Mouse (Mus musculus): ENCODE measurements around the gene Cst9. TPM values are rescaled to one million over a fixed set of nuclear protein-coding genes. Genes with fewer than 3 reads are reported as not detected.

Cst9 gene
- not detected for total RNA-seq (2021)
- long read RNA-seq, experiment 1: 0 reads
- long read RNA-seq, experiment 2: 0 reads

- intact Hi-C loops (cut with DNase I): no loop called here
- no peak for DNase-seq (ENCODE audit: low spot score in 2 of 2)
Measured at GRCm38 (mm10) chr2:148834912-148835311, at the start of gene Cst9. Cst9 (plus strand) TSS chr2:148835147.

GRCm38 (mm10) chr2:148789142-148789541, 45.8 kb upstream of the Cst9 start, which contains the start of gene Cst12:
Cst12 (plus strand) TSS chr2:148789361.
- no peak for DNase-seq (ENCODE audit: low spot score in 2 of 2)
- intact Hi-C loops (cut with DNase I): no loop called here

DNA sequence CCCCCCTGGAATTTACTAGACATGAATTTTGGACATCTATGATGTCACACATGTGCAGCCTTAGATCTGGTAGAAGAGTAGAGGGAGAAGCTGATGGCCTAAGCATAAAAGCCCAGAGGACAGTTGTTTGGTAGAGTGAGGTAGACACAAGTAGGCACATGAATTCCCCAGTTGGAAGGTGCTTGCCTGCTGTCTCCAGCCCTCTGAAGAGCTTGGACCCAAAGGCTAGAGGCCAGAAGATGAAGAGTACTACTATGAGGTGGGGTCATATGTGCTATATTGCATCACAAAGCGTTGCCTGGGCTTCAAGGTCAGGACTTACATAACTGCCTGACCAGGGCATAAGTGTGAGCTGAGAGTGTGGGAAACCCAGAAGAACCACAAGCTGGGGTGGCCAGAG, 36.5 kb upstream of the Cst9 start, which contains the start of gene Cst8:
Gene Cst8, plus strand, starts transcription at position 301 of the 400 bp plus-strand sequence.
- no peak for DNase-seq (ENCODE audit: low spot score in 2 of 2)
- intact Hi-C loops (cut with DNase I): no loop called here

DNA sequence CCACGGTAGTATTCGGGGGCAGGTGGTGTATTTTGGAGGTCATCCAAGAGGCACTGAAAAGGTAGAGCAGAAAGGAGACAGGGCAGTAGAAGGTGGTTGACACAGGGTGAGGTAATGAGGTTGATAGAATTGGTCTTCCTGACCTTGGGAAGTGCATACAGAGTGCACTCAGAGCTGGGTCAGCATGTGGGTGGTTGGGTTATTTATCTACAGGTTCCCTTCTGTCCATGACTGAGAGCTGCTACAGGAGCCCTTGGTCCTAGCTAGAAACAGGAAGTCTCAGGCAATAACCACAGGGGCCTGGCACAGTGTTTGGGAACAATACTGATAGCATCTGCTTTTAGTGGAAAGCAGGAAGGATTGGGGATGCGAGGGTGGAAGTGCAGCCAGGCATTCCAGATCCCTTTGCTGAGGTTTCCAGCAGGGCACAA, 33.4 kb upstream of the Cst9 start:
- DNase-seq (ENCODE audit: low spot score in 2 of 2): no peak
- intact Hi-C loops (cut with DNase I): no loop called here

DNA sequence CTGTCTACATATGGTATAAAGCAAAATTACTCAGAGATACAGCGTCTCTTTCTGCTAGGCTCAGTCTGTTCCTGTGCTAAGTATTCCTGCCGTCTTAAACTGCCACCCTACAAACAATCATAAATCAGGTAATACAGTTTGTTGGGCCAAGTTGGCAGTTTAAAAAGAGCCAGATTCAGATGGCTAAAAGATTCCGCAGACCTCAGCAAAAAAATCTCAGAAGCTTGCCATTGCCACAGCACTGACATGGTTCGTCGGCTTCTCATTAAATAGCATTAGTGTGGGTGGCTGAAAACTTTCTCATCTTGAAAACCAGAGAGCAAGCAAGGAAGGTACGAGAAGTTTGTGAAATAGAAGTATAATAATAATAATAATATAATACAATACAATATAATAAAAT, 28.3 kb upstream of the Cst9 start:
- intact Hi-C loops (cut with DNase I): no loop called here
- DNase-seq (ENCODE audit: low spot score in 2 of 2): no peak

DNA sequence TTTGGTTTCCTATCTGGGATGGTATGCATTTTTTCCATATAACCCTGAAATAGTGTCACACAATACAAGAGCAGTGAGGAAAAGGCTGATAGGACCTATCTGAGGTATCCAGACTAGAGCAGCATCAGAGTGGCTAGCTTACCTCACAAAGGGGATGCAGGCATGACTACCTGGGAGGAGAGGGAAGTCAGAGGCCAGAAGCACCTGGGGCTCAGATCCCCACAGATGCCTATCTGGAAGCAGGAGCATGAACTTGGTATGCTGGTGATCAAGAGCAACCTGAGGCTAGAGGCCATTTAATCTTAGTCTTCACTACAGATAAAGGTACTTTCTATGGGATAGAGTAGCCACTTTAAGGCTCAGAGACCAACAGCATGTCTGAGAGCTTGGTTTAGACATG, 15.0 kb upstream of the Cst9 start, which contains the start of gene Cst13:
Gene Cst13, plus strand, starts transcription at position 173 of the 400 bp plus-strand sequence.
- DNase-seq (ENCODE audit: low spot score in 2 of 2): no peak
- intact Hi-C loops (cut with DNase I): no loop called here

- intact Hi-C loops (cut with DNase I): no loop called here
- DNase-seq (ENCODE audit: low spot score in 2 of 2): no peak
Measured at GRCm38 (mm10) chr2:148825986-148826385, 9.0 kb upstream of the Cst9 start.

- intact Hi-C loops (cut with DNase I): no loop called here
- no peak for DNase-seq (ENCODE audit: low spot score in 2 of 2)
Measured at GRCm38 (mm10) chr2:148838075-148838777, 3.3 kb downstream of the Cst9 start.

GRCm38 (mm10) chr2:148839224-148839623, 4.3 kb downstream of the Cst9 start:
- intact Hi-C loops (cut with DNase I): no loop called here
- DNase-seq (ENCODE audit: low spot score in 2 of 2): no peak

- DNase-seq (ENCODE audit: low spot score in 2 of 2): peak; percentile 88 to 89
- intact Hi-C loops (cut with DNase I): loop anchor here (1.0 to 5.0 kb wide), 2 partner anchors 51 to 306 kb away; no protein-coding TSS in a partner anchor
Measured at GRCm38 (mm10) chr2:148851116-148851906, 16.4 kb downstream of the Cst9 start.

GRCm38 (mm10) chr2:148856630-148857400, 21.9 kb downstream of the Cst9 start:
- no peak for DNase-seq (ENCODE audit: low spot score in 2 of 2)
- intact Hi-C loops (cut with DNase I): no loop called here

GRCm38 (mm10) chr2:148857506-148857905, 22.6 kb downstream of the Cst9 start:
- DNase-seq (ENCODE audit: low spot score in 2 of 2): no peak
- intact Hi-C loops (cut with DNase I): no loop called here

DNA sequence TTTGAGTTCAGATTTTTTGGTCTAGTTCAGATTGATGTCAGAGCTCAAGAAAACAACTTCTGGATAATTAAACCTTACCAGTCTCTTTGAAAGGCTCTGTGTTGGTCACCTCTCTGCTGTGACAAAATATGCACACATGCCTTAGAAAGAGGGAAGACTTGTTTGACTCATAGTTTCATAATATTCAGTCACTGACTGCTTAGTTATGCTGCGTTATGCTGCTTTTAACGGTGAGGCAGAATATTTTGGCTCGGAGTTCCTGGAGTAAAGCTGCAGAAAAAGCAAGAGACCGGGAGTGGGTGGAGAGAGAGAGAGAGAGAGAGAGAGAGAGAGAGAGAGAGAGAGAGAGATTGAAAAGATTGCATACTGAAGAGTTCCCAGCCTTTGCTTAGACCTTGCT, 26.0 kb downstream of the Cst9 start:
- intact Hi-C loops (cut with DNase I): no loop called here

GRCm38 (mm10) chr2:148861693-148862092, 26.7 kb downstream of the Cst9 start:
- intact Hi-C loops (cut with DNase I): no loop called here
- peak in 1 of 2 experiments; percentile 47 for DNase-seq (ENCODE audit: low spot score in 2 of 2)

More for the DNA sequence above, 26.0 kb downstream of the Cst9 start:
- DNase-seq (ENCODE audit: low spot score in 2 of 2): peak; percentile 24 to 39

DNA sequence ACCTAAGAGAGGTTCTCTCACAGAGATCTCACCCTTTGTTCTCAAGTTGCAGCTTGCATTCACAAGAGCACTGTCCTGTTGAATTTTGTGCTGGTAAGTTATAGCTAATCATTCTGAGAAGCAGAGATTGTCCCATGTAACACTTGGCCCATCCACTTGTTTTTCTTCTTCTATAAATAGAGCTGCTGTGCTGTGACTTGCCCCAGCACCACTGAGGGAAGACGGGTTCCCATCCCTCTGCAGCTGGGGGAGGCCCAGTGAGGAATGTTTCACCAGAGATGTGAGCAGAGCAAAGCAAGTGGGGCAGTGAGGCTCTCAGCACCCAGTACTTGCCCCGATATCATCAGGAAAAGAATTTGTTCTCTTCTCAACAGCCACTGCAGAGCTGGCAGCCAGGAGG, 30.0 kb downstream of the Cst9 start, which contains the start of gene 9230104L09Rik:
Gene 9230104L09Rik, minus strand, starts transcription at position 73 of the 400 bp plus-strand sequence.
- intact Hi-C loops (cut with DNase I): no loop called here
- no peak for DNase-seq (ENCODE audit: low spot score in 2 of 2)

DNA sequence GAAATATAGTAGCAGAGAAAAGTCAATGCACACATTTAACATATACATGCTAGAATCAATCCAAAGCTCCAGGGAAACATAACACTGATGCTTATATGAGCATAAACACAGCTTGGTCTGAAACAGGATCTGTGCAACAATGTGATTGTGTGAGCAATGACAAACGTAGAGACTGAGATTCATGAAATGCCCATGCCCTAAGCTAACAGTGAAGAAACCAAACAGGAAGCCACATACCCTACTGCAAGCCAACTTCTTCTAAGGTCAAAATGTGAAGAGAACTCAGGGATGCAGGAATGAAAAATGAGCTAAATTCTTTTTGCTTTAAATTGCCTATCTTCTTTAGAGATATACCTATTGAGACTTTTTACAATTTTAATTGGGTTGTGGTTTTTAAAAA, 34.0 kb downstream of the Cst9 start:
- no peak for DNase-seq (ENCODE audit: low spot score in 2 of 2)
- intact Hi-C loops (cut with DNase I): no loop called here

DNA sequence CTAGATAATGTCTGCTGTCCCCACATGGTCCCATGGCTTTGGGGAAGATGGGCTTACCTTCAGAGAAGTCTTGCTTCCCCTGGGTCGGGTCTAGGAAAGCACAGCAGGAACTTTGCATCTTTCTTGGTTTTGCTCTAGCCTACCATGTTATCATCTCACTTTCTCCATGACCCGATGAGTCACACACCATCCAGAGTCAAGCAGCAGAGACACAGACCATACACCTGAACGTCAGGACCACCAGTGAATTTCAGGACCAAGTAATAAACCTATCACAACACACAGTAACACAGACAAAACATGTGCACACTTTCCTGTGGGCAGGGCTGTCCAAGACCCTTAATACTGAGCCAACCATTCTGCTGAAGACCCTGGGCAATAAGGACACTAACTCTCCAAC, 35.6 kb downstream of the Cst9 start:
- DNase-seq (ENCODE audit: low spot score in 2 of 2): no peak
- intact Hi-C loops (cut with DNase I): no loop called here

DNA sequence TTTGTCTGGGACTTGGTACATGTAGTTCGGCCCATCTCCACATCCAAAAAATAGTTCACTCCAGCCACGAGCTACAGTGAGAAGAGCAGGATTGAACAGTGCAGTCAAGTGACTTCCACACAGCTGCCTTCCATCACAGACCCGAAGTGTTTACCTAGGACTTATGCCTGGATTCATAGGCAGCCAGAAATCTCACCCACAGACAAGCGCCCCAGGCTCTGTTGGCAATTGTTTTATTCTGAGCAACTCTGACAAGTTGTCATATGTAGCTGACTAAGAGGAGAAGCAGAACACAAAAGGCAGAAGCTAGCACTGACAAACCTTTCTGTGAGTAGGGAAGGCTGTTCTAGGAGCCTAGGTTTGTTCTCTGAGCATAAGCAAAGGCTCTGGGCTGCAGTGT, 37.9 kb downstream of the Cst9 start:
- intact Hi-C loops (cut with DNase I): no loop called here
- DNase-seq (ENCODE audit: low spot score in 2 of 2): peak in 1 of 2 experiments; percentile 31

DNA sequence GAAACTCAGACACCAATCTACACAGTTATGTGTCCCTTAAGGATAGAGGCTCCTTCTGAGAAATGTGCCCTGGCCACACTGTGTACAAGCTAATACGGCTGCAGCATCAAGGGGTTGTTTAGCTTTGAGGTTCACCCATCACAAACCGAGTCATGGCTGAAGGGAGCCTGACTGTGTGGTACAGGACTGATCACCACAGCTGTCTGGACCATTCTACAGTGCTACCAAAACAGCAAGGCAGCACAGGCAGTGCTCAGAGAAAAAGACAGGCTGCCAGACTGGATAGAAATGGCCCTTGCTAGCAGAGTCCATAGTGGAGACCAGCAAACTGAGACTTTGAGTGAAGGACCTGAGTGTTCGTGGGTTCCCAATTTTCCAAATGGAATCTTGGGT, 39.3 kb downstream of the Cst9 start:
- no peak for DNase-seq (ENCODE audit: low spot score in 2 of 2)
- intact Hi-C loops (cut with DNase I): loop anchor here (2.0 kb wide), 1 partner anchor 25 kb away; no protein-coding TSS in a partner anchor

Data from left cerebral cortex, postnatal 14 days (tissue).